Mouse (Mus musculus): Measurements from ENCODE around the gene Arel1. TPM values are rescaled to one million over a fixed set of nuclear protein-coding genes. Genes with fewer than 3 reads are reported as not detected.

Arel1 gene
- polyA plus RNA-seq, 1 experiment from 2014 or later, result 28.7 TPM

GRCm38 (mm10) chr12:84917799-84918198 is 52.9 kb downstream of the Arel1 start:
- Histone ChIP-seq H3K9me3 (no peaks in the 10 kb centered on the region), H3K4me1 (no peaks in the 10 kb centered on the region), H3K4me3 (no peak overlapping the region), H3K4me2 (replicated peaks) (no peak overlapping the region), H3K27me3 (replicated peaks) (no peaks in the 10 kb centered on the region), H3K27ac (no peak overlapping the region), H3K36me3 (peaks cover 44% of the 10 kb centered on the region), H3K9ac (no peak overlapping the region)
- WGBS, result 84% methylated on average over 3 of the region's 3 CpGs
- ATAC-seq (ENCODE audit: low FRiP score, low read depth), result no peak

- no peaks in the 10 kb centered on the region for H3K27me3 ChIP-seq (replicated peaks)
- no peak overlapping the region for H3K9ac ChIP-seq
- no peak overlapping the region for H3K27ac ChIP-seq
- no peak for ATAC-seq (ENCODE audit: low FRiP score, low read depth)
- H3K4me2 ChIP-seq (replicated peaks), result no peak overlapping the region
- 90% methylated on average over 5 of the region's 5 CpGs for WGBS
- no peaks in the 10 kb centered on the region for H3K4me1 ChIP-seq
- no peak overlapping the region for H3K4me3 ChIP-seq
- H3K36me3 ChIP-seq, result peaks cover 23% of the 10 kb centered on the region
- H3K9me3 ChIP-seq, result no peaks in the 10 kb centered on the region
These were observed 55.7 kb downstream of the Arel1 start for GRCm38 (mm10) chr12:84914959-84915358.

- no peak overlapping the region for H3K27ac ChIP-seq
- H3K4me1 ChIP-seq, result 0 out of 2 replicates have a peak, but pooled peaks cover under 1% of the 10 kb centered on the region
- no peak overlapping the region for H3K4me2 ChIP-seq (replicated peaks)
- peaks cover 7% of the 10 kb centered on the region; the same call in 1 of the 2 replicates for H3K36me3 ChIP-seq
- no peaks in the 10 kb centered on the region for H3K9me3 ChIP-seq
- no peaks in the 10 kb centered on the region for H3K27me3 ChIP-seq (replicated peaks)
- H3K9ac ChIP-seq, result no peak overlapping the region
- ATAC-seq (ENCODE audit: low FRiP score, low read depth), result no peak
- 90% methylated on average over 4 of the region's 4 CpGs for WGBS
- H3K4me3 ChIP-seq, result no peak overlapping the region
These were observed 58.0 kb downstream of the Arel1 start for GRCm38 (mm10) chr12:84912652-84913104.

DNA sequence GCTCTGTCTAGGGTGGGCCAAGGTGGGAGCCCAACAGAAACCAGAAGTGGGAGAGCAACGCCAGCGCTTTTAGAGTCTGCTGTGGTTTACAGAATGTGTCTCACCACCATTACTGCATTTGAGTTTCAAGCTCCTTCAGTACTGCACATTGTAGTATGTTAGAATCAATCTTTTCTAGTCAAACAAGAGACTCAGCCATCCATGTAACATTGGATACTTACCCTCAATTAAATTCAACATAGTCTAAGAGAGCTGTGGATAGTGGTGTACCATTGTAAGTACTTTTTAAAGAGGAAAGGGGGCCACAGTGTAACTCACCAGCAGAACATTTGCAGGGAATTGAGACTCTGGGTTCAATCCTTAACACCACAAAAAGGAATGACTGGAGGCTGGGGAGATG is 59.1 kb downstream of the Arel1 start:
- no peak for ATAC-seq (ENCODE audit: low FRiP score, low read depth)

DNA sequence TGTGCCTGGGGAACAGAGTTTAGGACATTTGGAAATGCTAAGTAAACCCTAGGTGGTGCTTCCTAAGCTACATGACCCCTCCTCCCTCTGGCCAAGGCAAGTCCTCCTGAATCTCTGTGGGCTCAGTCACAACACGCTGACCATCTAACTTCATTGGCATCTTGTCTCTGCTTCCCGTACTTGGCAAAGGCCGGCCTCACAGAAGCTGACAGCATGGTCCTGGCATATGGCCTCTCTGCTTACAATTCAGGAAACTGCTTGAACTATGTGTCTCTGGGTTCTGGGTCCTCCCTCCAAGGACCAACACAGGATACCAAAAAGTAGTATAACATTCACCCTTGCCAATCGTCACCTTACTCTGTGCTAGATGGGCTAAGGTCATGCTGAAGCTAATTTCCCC is 60.6 kb downstream of the Arel1 start:
- H3K27me3 ChIP-seq (replicated peaks), result no peaks in the 10 kb centered on the region
- 96% methylated on average over 4 of the region's 4 CpGs for WGBS
- no peak overlapping the region for H3K4me2 ChIP-seq (replicated peaks)
- H3K4me1 ChIP-seq, result peaks cover 4% of the 10 kb centered on the region
- ATAC-seq (ENCODE audit: low FRiP score, low read depth), result no peak
- H3K4me3 ChIP-seq, result no peak overlapping the region
- no peaks in the 10 kb centered on the region for H3K9me3 ChIP-seq
- no peak overlapping the region for H3K27ac ChIP-seq
- H3K36me3 ChIP-seq, result no peaks in the 10 kb centered on the region
- no peak overlapping the region for H3K9ac ChIP-seq

More for the DNA sequence above, 59.1 kb downstream of the Arel1 start:
- no peak overlapping the region for H3K4me3 ChIP-seq
- peaks cover 4% of the 10 kb centered on the region for H3K4me1 ChIP-seq
- H3K27ac ChIP-seq, result no peak overlapping the region
- no peak overlapping the region for H3K9ac ChIP-seq
- H3K27me3 ChIP-seq (replicated peaks), result no peaks in the 10 kb centered on the region
- 45% methylated on average over 2 of the region's 2 CpGs for WGBS
- no peak overlapping the region for H3K4me2 ChIP-seq (replicated peaks)
- no peaks in the 10 kb centered on the region for H3K9me3 ChIP-seq
- H3K36me3 ChIP-seq, result no peaks in the 10 kb centered on the region

- Histone ChIP-seq H3K27ac (0 out of 2 replicates have a peak overlapping the region, but pooled peaks have one; percentile 32), H3K27me3 (replicated peaks) (no peaks in the 10 kb centered on the region), H3K4me2 (replicated peaks) (no peak overlapping the region), H3K9me3 (no peaks in the 10 kb centered on the region), H3K4me3 (no peak overlapping the region), H3K9ac (no peak overlapping the region), H3K36me3 (no peaks in the 10 kb centered on the region), H3K4me1 (peaks cover 4% of the 10 kb centered on the region)
- 73% methylated on average over 10 of the region's 10 CpGs for WGBS
- no peak for ATAC-seq (ENCODE audit: low FRiP score, low read depth)
These were observed 62.8 kb downstream of the Arel1 start for GRCm38 (mm10) chr12:84907627-84908480.

DNA sequence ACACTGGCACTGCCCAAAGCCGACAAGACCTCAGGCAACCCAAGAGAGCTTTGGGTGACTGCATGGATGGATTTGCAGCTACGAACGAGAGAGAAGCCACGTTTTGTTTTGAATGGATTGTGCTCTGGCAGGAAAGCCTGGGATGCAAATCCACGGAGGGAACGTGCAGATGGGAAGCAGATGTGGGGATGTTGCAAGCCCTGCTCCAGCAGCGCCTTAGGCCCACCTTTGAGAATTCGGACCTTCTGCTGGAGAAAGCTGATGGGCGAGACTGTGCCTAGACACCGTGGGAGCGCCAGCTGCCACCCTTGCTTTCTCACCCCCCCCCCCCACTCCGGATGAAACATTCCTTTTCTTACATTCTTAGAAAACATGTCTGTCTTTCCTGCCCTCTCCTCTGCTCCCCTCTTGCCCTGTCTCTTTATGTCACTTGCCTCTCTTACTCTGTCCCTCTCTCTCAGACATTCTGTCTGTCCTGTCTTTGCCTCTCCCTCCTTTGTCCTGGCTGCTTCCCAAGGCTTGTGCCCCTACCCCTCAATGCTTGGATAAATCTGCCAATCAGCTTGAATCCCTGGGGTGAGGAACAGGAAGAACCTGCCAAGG is 63.6 kb downstream of the Arel1 start:
- ATAC-seq (ENCODE audit: low FRiP score, low read depth), result no peak
- H3K4me2 ChIP-seq (replicated peaks), result no peak overlapping the region
- no peaks in the 10 kb centered on the region for H3K9me3 ChIP-seq
- WGBS, result 77% methylated on average over 12 of the region's 12 CpGs
- no peaks in the 10 kb centered on the region for H3K36me3 ChIP-seq
- H3K27me3 ChIP-seq (replicated peaks), result no peaks in the 10 kb centered on the region
- H3K9ac ChIP-seq, result no peak overlapping the region
- H3K27ac ChIP-seq, result no peak overlapping the region
- peaks cover 4% of the 10 kb centered on the region for H3K4me1 ChIP-seq
- no peak overlapping the region for H3K4me3 ChIP-seq

DNA sequence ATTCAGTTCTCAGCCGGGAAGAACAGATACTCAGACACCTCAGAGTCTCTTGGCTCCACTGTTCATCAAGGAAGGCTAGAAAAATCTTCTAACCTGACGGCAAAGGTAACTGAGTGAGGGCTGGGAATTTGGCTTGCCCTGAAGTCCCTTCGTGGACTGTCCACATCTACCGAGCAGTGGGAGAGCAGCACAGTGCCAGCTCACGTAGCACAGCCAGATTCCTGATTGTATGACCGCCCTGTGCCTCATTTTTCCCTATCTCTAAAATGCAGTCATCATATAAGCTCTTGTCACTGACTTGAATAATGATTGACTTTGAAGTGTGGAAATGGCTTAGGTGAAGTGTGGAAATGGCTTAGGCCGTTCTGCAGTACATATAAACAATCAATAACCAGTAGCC is 66.3 kb downstream of the Arel1 start:
- H3K9me3 ChIP-seq, result no peaks in the 10 kb centered on the region
- no peak for ATAC-seq (ENCODE audit: low FRiP score, low read depth)
- H3K4me2 ChIP-seq (replicated peaks), result no peak overlapping the region
- WGBS, result 78% methylated on average over 7 of the region's 7 CpGs
- no peaks in the 10 kb centered on the region for H3K36me3 ChIP-seq
- H3K4me3 ChIP-seq, result no peak overlapping the region
- no peak overlapping the region for H3K27ac ChIP-seq
- peaks cover 4% of the 10 kb centered on the region for H3K4me1 ChIP-seq
- H3K27me3 ChIP-seq (replicated peaks), result no peaks in the 10 kb centered on the region
- H3K9ac ChIP-seq, result no peak overlapping the region

DNA sequence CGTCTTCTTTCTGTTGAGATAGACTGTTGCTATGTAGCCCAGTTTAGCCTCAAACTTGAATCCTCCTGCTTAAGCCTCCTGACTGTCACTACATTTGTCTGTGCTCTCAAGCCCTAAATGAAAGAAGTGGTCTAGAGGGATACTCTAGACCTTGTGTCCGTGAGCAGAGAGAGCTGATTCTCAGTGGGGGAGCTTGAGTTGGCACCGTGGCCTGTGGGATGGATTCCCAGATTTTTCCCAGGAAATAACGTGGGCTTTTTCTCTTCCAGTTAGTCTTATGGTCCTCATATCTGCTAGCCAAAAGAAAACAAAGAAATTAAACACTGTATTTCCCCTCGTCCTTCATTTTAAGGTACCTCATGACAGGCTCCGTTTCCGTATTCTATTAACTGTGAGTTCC is 70.4 kb downstream of the Arel1 start:
- 80% methylated on average over 7 of the region's 7 CpGs for WGBS
- no peaks in the 10 kb centered on the region for H3K36me3 ChIP-seq
- no peak for ATAC-seq (ENCODE audit: low FRiP score, low read depth)
- H3K27ac ChIP-seq, result no peak overlapping the region
- no peaks in the 10 kb centered on the region for H3K9me3 ChIP-seq
- no peak overlapping the region for H3K4me2 ChIP-seq (replicated peaks)
- H3K27me3 ChIP-seq (replicated peaks), result no peaks in the 10 kb centered on the region
- H3K4me1 ChIP-seq, result no peaks in the 10 kb centered on the region
- no peak overlapping the region for H3K9ac ChIP-seq
- no peak overlapping the region for H3K4me3 ChIP-seq

DNA sequence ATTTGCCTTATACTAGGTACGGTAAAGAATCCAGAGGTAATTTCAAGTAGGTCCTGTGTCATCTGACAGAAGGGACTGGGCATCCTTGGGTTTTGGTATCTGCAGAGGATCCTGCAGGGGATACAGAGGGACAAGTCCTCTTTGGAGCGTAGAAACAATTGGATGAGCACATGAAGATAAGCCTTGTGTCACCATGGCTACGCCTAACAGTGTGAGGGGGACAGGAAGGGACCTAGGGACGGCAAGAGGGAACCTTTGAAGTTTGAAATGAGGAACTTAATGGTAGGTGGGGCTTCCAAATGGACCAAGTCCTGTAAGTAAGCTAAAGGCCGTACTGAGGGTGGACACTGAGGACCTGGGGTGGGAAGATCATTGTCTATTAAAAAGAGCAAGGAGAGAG is 73.4 kb downstream of the Arel1 start:
- H3K9me3 ChIP-seq, result no peaks in the 10 kb centered on the region
- no peaks in the 10 kb centered on the region for H3K36me3 ChIP-seq
- H3K4me2 ChIP-seq (replicated peaks), result no peak overlapping the region
- H3K27me3 ChIP-seq (replicated peaks), result no peaks in the 10 kb centered on the region
- WGBS, result 78% methylated on average over 5 of the region's 5 CpGs
- no peak overlapping the region for H3K4me3 ChIP-seq
- ATAC-seq (ENCODE audit: low FRiP score, low read depth), result no peak
- no peak overlapping the region for H3K27ac ChIP-seq
- no peaks in the 10 kb centered on the region for H3K4me1 ChIP-seq
- no peak overlapping the region for H3K9ac ChIP-seq

GRCm38 (mm10) chr12:84896235-84896634 is 74.5 kb downstream of the Arel1 start:
- Histone ChIP-seq H3K4me1 (no peaks in the 10 kb centered on the region), H3K36me3 (no peaks in the 10 kb centered on the region), H3K27ac (no peak overlapping the region), H3K9ac (no peak overlapping the region), H3K4me2 (replicated peaks) (no peak overlapping the region), H3K9me3 (no peaks in the 10 kb centered on the region), H3K27me3 (replicated peaks) (no peaks in the 10 kb centered on the region), H3K4me3 (no peak overlapping the region)
- 89% methylated on average over 6 of the region's 6 CpGs for WGBS
- ATAC-seq (ENCODE audit: low FRiP score, low read depth), result no peak

DNA sequence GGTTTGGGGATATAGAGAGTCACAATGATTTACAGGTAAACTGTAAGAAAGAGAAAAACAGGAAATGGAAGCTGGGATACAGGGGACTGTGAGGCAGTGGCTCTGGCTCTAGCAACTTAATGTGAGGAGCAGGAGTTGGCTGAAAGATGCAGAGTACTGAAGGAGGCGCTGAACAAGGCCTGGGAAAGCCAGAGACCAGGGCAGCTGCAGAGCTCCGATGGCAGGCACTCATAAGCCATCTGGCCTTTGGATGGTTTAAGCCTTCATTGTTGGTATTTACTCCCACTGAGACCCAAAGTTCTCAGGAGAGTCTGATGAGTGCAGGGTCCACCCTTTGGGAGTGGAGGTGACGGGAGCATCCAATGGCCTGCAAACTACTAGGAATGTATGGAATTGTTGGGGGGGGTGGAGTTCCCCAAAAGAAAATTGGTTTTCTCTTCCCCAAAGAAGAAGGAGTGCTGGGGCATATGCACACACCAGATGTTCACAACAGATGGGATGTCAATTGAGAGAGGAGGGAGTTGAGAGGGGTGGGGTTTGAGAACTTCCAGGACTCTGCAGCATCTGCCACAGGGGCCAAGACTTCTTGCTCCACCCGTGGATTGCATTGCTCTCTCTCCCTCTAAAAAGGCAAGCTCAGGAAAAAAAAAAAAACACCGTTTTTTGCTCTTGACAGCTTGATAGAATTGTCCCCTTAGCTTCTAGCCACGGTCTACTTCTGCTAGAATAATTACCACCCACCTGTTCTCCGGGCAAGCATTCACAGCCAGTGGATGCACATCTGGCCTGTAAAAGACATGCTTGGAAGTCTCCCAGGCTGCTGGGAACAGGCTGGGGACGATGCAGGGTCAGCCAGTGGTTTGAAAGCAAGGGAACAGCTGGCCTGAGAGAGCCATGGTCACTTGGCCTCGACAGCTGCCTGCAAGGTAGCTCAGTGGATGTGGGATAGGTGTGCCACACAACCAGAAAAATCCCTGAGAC is 76.8 kb downstream of the Arel1 start:
- no peak overlapping the region for H3K27ac ChIP-seq
- no peak overlapping the region for H3K9ac ChIP-seq
- 57% methylated on average over 9 of the region's 9 CpGs for WGBS
- no peaks in the 10 kb centered on the region for H3K27me3 ChIP-seq (replicated peaks)
- H3K4me3 ChIP-seq, result no peak overlapping the region
- no peaks in the 10 kb centered on the region for H3K4me1 ChIP-seq
- ATAC-seq (ENCODE audit: low FRiP score, low read depth), result no peak
- H3K36me3 ChIP-seq, result no peaks in the 10 kb centered on the region
- no peaks in the 10 kb centered on the region for H3K9me3 ChIP-seq
- H3K4me2 ChIP-seq (replicated peaks), result no peak overlapping the region

Data from neural tube, embryonic 12.5 days (tissue).